Mouse (Mus musculus) ES-E14 (cell line): ENCODE measurements around the gene Psma3.

Experiments
- CHD2 ChIP-seq: IDR thresholded peaks from 2 replicates; pipeline ENCODE4 v1.6.1; 2014; ENCODE audit warnings: mild to moderate bottlenecking, low read depth, low read length, inconsistent platforms
- HCFC1 ChIP-seq: IDR thresholded peaks from 2 replicates; pipeline ENCODE4 v1.6.1; 2012; ENCODE audit warnings: low read length, inconsistent platforms, borderline replicate concordance; ENCODE audit not compliant: insufficient read depth
- ZNF384 ChIP-seq: IDR thresholded peaks from 2 replicates; pipeline ENCODE4 v1.6.1; 2012; ENCODE audit warnings: low read depth, low read length, inconsistent platforms

DNA sequence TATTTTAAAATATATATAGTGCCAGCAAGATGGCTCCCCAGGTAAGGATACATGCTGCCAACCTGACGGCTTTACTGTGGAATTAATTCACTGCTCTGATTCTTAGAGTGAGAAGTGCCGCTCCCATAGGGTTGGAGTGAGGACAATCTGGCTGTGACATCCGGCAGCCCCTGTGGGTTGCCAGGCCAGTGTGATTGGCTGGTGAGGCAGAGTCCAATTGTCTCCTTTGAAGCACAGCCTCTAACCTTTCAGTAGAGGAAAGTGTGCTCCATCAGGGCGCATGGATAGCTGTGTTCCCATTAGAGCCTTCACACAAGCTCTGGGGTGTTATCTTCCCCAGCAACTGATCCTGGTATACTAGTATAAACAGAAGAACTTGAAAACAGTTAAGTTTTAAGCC lies 15.8 kb upstream of the Psma3 start:
- TF ChIP-seq HCFC1 (no peak), CHD2 (no peak), ZNF384 (no peak)
